Mouse (Mus musculus): ENCODE measurements at regions not wholly inside any gene's neighbourhood (a gene's known extent, or its start where the extent isn't known, plus 50 kb on each side); places are given as distances from the start of the nearest gene placed in this dataset.

GRCm38 (mm10) chr5:7428291-7428690 is 83.7 kb upstream of the Zfp804b start:
- Histone ChIP-seq H3K4me1 (ENCODE audit: control insufficient read depth, insufficient read depth, low read length) (no peaks in the 10 kb centered on the region), H3K27ac (ENCODE audit: control insufficient read depth, insufficient read depth, low read depth, low read length) (no peak overlapping the region), H3K36me3 (ENCODE audit: control insufficient read depth, insufficient read depth, low read length) (no peaks in the 10 kb centered on the region), H3K4me3 (ENCODE audit: control insufficient read depth, low read depth, low read length) (no peak overlapping the region), H3K27me3 (ENCODE audit: control insufficient read depth, insufficient read depth, low read length) (no peaks in the 10 kb centered on the region)
- TF ChIP-seq POLR2A (IDR thresholded peaks at IDR 0.05; ENCODE audit: control insufficient read depth, low read depth, low read length) (no peak), CTCF (IDR thresholded peaks at IDR 0.05; ENCODE audit: control insufficient read depth, insufficient read depth, insufficient replicate concordance, low read depth, low read length) (no peak)

GRCm38 (mm10) chr5:7436461-7436860 is 91.9 kb upstream of the Zfp804b start:
- Histone ChIP-seq H3K4me1 (ENCODE audit: control insufficient read depth, insufficient read depth, low read length) (no peaks in the 10 kb centered on the region), H3K36me3 (ENCODE audit: control insufficient read depth, insufficient read depth, low read length) (no peaks in the 10 kb centered on the region), H3K27me3 (ENCODE audit: control insufficient read depth, insufficient read depth, low read length) (no peaks in the 10 kb centered on the region), H3K4me3 (ENCODE audit: control insufficient read depth, low read depth, low read length) (no peak overlapping the region), H3K27ac (ENCODE audit: control insufficient read depth, insufficient read depth, low read depth, low read length) (no peak overlapping the region)
- no peak for TF ChIP-seq POLR2A (IDR thresholded peaks at IDR 0.05; ENCODE audit: control insufficient read depth, low read depth, low read length)
- no peak for TF ChIP-seq CTCF (IDR thresholded peaks at IDR 0.05; ENCODE audit: control insufficient read depth, insufficient read depth, insufficient replicate concordance, low read depth, low read length)

- H3K27me3 ChIP-seq (ENCODE audit: control insufficient read depth, insufficient read depth, low read length) = no peaks in the 10 kb centered on the region
- H3K27ac ChIP-seq (ENCODE audit: control insufficient read depth, insufficient read depth, low read depth, low read length) = no peak overlapping the region
- H3K4me3 ChIP-seq (ENCODE audit: control insufficient read depth, low read depth, low read length) = no peak overlapping the region
- no peaks in the 10 kb centered on the region for H3K36me3 ChIP-seq (ENCODE audit: control insufficient read depth, insufficient read depth, low read length)
- no peak for TF ChIP-seq POLR2A (IDR thresholded peaks at IDR 0.05; ENCODE audit: control insufficient read depth, low read depth, low read length)
- TF ChIP-seq CTCF (IDR thresholded peaks at IDR 0.05; ENCODE audit: control insufficient read depth, insufficient read depth, insufficient replicate concordance, low read depth, low read length) = no peak
- H3K4me1 ChIP-seq (ENCODE audit: control insufficient read depth, insufficient read depth, low read length) = no peaks in the 10 kb centered on the region
Observed at GRCm38 (mm10) chr5:7448001-7448400, 103.4 kb upstream of the Zfp804b start.

- TF ChIP-seq CTCF (IDR thresholded peaks at IDR 0.05; ENCODE audit: control insufficient read depth, insufficient read depth, insufficient replicate concordance, low read depth, low read length) (no peak), POLR2A (IDR thresholded peaks at IDR 0.05; ENCODE audit: control insufficient read depth, low read depth, low read length) (no peak)
- no peak overlapping the region for H3K4me3 ChIP-seq (ENCODE audit: control insufficient read depth, low read depth, low read length)
- H3K27me3 ChIP-seq (ENCODE audit: control insufficient read depth, insufficient read depth, low read length) = no peaks in the 10 kb centered on the region
- H3K36me3 ChIP-seq (ENCODE audit: control insufficient read depth, insufficient read depth, low read length) = no peaks in the 10 kb centered on the region
- H3K27ac ChIP-seq (ENCODE audit: control insufficient read depth, insufficient read depth, low read depth, low read length) = no peak overlapping the region
- no peaks in the 10 kb centered on the region for H3K4me1 ChIP-seq (ENCODE audit: control insufficient read depth, insufficient read depth, low read length)
Observed at GRCm38 (mm10) chr5:7454896-7455295, 110.3 kb upstream of the Zfp804b start.

GRCm38 (mm10) chr5:7457102-7457501 is 112.5 kb upstream of the Zfp804b start:
- no peak overlapping the region for H3K27ac ChIP-seq (ENCODE audit: control insufficient read depth, insufficient read depth, low read depth, low read length)
- no peaks in the 10 kb centered on the region for H3K27me3 ChIP-seq (ENCODE audit: control insufficient read depth, insufficient read depth, low read length)
- H3K4me3 ChIP-seq (ENCODE audit: control insufficient read depth, low read depth, low read length) = no peak overlapping the region
- H3K4me1 ChIP-seq (ENCODE audit: control insufficient read depth, insufficient read depth, low read length) = no peaks in the 10 kb centered on the region
- no peaks in the 10 kb centered on the region for H3K36me3 ChIP-seq (ENCODE audit: control insufficient read depth, insufficient read depth, low read length)
- TF ChIP-seq CTCF (IDR thresholded peaks at IDR 0.05; ENCODE audit: control insufficient read depth, insufficient read depth, insufficient replicate concordance, low read depth, low read length) = no peak
- no peak for TF ChIP-seq POLR2A (IDR thresholded peaks at IDR 0.05; ENCODE audit: control insufficient read depth, low read depth, low read length)

GRCm38 (mm10) chr5:7489150-7489549 is 144.6 kb upstream of the Zfp804b start:
- no peaks in the 10 kb centered on the region for H3K4me1 ChIP-seq (ENCODE audit: control insufficient read depth, insufficient read depth, low read length)
- no peaks in the 10 kb centered on the region for H3K27me3 ChIP-seq (ENCODE audit: control insufficient read depth, insufficient read depth, low read length)
- no peak overlapping the region for H3K27ac ChIP-seq (ENCODE audit: control insufficient read depth, insufficient read depth, low read depth, low read length)
- H3K36me3 ChIP-seq (ENCODE audit: control insufficient read depth, insufficient read depth, low read length) = no peaks in the 10 kb centered on the region
- H3K4me3 ChIP-seq (ENCODE audit: control insufficient read depth, low read depth, low read length) = no peak overlapping the region
- TF ChIP-seq CTCF (IDR thresholded peaks at IDR 0.05; ENCODE audit: control insufficient read depth, insufficient read depth, insufficient replicate concordance, low read depth, low read length) (no peak), POLR2A (IDR thresholded peaks at IDR 0.05; ENCODE audit: control insufficient read depth, low read depth, low read length) (no peak)

GRCm38 (mm10) chr5:7489602-7490001 is 145.0 kb upstream of the Zfp804b start:
- TF ChIP-seq POLR2A (IDR thresholded peaks at IDR 0.05; ENCODE audit: control insufficient read depth, low read depth, low read length) (no peak), CTCF (IDR thresholded peaks at IDR 0.05; ENCODE audit: control insufficient read depth, insufficient read depth, insufficient replicate concordance, low read depth, low read length) (no peak)
- H3K36me3 ChIP-seq (ENCODE audit: control insufficient read depth, insufficient read depth, low read length) = no peaks in the 10 kb centered on the region
- no peaks in the 10 kb centered on the region for H3K4me1 ChIP-seq (ENCODE audit: control insufficient read depth, insufficient read depth, low read length)
- no peak overlapping the region for H3K4me3 ChIP-seq (ENCODE audit: control insufficient read depth, low read depth, low read length)
- no peak overlapping the region for H3K27ac ChIP-seq (ENCODE audit: control insufficient read depth, insufficient read depth, low read depth, low read length)
- H3K27me3 ChIP-seq (ENCODE audit: control insufficient read depth, insufficient read depth, low read length) = no peaks in the 10 kb centered on the region

All from testis, adult 2 months (tissue).